Mouse (Mus musculus) left cerebral cortex, adult 6 months (tissue): ENCODE measurements around the gene Clasp2. TPM values are rescaled to one million over a fixed set of nuclear protein-coding genes. Genes with fewer than 3 reads are reported as not detected.

ENCODE experiments used
- long read RNA-seq, 2 experiments: library from polyadenylated mRNA; unstranded; transcript quantifications; one replicate each; pipeline ENCODE4 v2.0.0; 2019 to 2020
- polyA plus RNA-seq: library from polyadenylated mRNA; unstranded; fragments of <200 nt; fragmentation: Nextera tagmentation; gene quantifications from 2 replicates; pipeline ENCODE4 v1.2.3, GENCODE M21; 2021

Clasp2 gene
- 104 and 105 TPM in 2 replicates for polyA plus RNA-seq
- long read RNA-seq, experiment 1, transcript Clasp2-206 (5 exons, 1,487 nt), result major isoform, 6 of 88 reads
- long read RNA-seq, experiment 1, partial matches to known transcripts, result 54 of 88 reads
- long read RNA-seq, experiment 1, other reads (novel, unspliced or antisense), result 26 of 88 reads
- long read RNA-seq, experiment 2, partial matches to known transcripts, result 243 of 258 reads
- long read RNA-seq, experiment 2, other reads (novel, unspliced or antisense), result 13 of 258 reads

DNA sequence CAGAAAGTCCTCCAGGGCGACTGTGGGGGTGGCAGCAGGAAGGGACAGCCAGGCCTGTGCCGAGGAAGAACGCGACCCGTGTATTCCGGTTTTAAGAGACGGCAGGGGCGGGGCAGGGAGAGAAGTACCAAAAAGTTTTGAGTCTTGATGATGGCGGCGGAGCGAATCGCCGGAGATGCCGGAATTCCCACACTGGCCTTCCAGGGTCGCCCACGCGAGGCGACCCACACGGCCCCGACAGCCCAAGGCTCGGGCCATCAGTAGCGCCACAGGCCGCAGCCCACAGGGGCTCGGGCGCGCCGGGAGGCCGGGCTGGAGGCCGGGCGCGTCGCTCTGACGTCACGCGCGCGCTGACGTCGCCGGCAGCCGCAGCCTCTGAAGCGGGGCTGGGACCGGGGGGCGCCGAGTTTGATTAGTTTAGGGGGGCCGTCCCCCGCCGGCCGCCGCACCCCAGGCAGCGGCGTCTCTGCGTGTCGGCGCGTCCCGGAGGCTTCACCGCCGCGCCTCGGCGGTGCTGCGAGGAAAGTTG lies at the start of gene Clasp2:
Gene Clasp2 (plus strand): TSS at position 366 of the 529 bp plus-strand sequence.

DNA sequence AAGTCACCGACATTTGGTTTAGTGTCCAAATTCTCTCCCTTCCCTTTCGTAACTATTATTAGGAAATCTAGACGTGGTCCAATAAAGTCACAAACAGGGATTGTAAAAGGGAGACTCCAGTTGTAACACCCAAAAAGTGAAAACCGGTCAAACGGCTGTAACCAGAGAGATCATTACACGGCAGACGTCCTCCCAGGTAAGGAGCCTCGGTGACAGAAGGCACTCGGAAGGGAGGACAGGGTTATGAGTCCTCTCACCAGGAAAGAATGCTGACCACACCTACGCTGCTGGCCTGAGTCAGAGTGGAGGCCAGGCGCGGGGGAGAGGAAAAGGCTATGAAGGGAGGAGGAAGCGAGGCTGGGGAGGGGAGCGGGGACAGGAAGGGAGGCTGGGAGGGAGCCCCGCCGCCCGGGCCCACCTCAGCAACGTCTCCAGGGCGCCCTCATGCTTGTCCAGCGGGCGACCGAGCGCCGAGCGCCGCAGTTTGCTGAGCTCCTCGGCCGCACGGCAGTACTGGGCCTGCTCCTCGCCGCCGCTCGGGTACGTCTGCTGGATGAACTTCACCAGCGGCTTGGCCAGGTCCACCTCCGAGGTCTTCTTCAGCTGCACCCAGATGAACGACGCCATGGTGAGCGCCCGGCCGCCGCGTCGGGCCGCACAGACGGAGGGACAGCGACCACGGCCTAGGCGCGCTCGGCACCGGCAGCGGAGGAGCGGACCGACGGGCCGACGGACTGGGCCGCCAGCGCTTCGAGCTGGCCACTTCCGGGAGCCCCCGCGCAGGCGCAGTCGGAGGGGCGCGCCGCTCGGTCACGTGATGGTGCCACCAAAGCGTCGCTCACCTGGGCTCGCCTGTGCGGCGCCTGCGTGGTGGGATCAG lies 33.6 kb upstream of the Clasp2 start, which contains the start of gene Pdcd6ip:
Gene Pdcd6ip (minus strand): TSS at position 779 of the 880 bp plus-strand sequence.

GRCm38 (mm10) chr9:113930534-113931374 lies 189.5 kb downstream of the Clasp2 start, which contains the start of gene Ubp1:
Gene Ubp1 (plus strand): TSS chr9:113930934.

Other genes with a start within 250 kb of the Clasp2 start
- gene Pdcd6ip, start 33.2 kb upstream of the Clasp2 start, polyA plus RNA-seq, result 22.2 and 27.9 TPM in 2 replicates
- 4.6 and 8.9 TPM in 2 replicates for gene Ubp1, start 189.5 kb downstream of the Clasp2 start, polyA plus RNA-seq